Mouse (Mus musculus) fibroblast of lung, adult 2 months (primary cell): ENCODE measurements around the gene Snca.
"Not testable (repeated sequence)": the region's sequence is repeated elsewhere in the genome, so short reads cannot be mapped to it uniquely, and the experiment has no call there.

ENCODE experiments used
- DNase-seq: peaks from one replicate; pipeline ENCODE4 v3.0.0-alpha.2; 2011; ENCODE audit warnings: low read depth

The Snca gene

DNA sequence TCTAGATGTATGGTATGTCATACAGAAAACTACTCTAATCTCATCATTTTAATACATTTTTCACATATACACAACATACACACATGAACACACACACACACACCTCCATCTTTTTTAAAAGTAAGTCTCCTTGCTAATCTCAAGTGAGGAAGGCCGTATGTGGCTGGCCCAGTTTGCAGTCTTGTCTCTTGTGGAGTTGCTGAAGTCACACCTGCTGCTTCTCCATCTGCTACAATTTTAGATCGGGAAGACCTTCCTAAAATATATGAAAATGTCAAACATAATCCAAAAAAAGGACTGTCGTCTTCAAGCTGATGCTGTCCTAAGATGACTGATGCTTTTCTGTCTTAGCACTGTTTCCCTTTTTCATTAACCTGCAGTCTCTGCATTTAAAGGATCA is 112.1 kb downstream of the Snca start:
- DNase-seq: no peak

DNA sequence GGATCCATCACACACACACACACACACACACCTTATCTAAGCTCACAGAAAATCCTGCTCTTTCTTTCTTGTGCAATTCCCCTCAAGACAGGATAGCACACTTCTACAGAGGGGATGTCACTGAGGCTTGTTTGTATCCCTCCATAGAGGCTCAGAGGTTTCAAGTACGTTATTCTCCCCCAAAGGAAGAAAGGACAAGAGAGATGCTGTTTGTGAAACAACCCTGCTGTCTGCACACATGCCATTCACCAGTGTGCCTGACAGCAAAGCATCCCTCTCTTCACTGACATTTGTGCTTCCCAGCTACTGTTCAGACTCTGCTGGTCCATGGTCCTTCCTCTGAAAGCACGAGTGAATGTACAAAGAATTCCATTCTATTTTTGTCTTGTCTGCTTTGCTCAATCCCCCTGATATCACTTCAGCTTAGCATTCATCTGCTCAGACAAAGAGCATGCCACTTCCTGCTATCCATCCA is 119.6 kb downstream of the Snca start:
- DNase-seq: no peak

- no peak for DNase-seq
Measured at GRCm38 (mm10) chr6:60698072-60698471, 131.6 kb downstream of the Snca start.

- not testable (repeated sequence) for DNase-seq
Measured at GRCm38 (mm10) chr6:60687048-60687447, 142.6 kb downstream of the Snca start.

DNA sequence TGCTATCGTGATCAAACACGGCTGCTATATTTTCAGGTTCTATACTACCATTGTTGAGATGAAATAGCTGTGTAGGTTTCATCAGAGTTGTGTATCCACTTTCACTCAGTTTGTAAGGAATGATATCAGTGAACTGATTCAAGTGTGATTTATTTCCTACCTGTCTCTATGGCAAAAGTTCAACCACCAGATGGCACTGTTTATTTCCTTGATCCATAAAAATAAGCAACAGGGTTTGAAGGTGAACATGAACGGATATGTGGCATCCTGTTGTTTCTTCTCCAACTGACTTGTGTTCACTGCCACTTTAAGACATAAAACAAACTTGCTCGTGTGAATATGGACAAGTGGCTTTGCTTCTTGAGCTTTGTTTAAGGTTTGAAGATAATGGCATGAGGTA is 147.4 kb downstream of the Snca start:
- DNase-seq: peak; percentile 27
